Mouse (Mus musculus): ENCODE data around the gene Synrg. TPM values are rescaled to one million over a fixed set of nuclear protein-coding genes. Genes with fewer than 3 reads are reported as not detected.

Synrg gene
- total and polyA plus RNA-seq, 2 experiments: 6.5 to 9.1 TPM

GRCm38 (mm10) chr11:83933376-83933775 lies 30.9 kb upstream of the Synrg start:
- no peak for DNase-seq (ENCODE audit: extremely low read depth, low read depth, low spot score)
- peaks cover 8% of the 10 kb centered on the region; the same call in 1 of the 2 replicates for H3K4me1 ChIP-seq (ENCODE audit: control insufficient read depth, insufficient read depth, low read length)
- H3K4me3 ChIP-seq (ENCODE audit: insufficient read depth, low read depth, low read length): no peak overlapping the region
- H3K36me3 ChIP-seq (ENCODE audit: control insufficient read depth, insufficient read depth, low read length): no peaks in the 10 kb centered on the region
- no peaks in the 10 kb centered on the region for H3K27me3 ChIP-seq (ENCODE audit: control insufficient read depth, insufficient read depth, low read length)
- no peak overlapping the region for H3K27ac ChIP-seq (replicated peaks; ENCODE audit: insufficient read depth, low read depth, low read length)
- H3K79me2 ChIP-seq (ENCODE audit: control insufficient read depth, insufficient read depth, low read length): no peaks in the 10 kb centered on the region
- no peak overlapping the region for H3K9ac ChIP-seq (ENCODE audit: low read depth, low read length)
- TF ChIP-seq POLR2A (IDR thresholded peaks at IDR 0.05; ENCODE audit: extremely low read depth, insufficient read depth, low read length): no peak
- no peak for TF ChIP-seq CTCF (IDR thresholded peaks at IDR 0.05; ENCODE audit: low read depth, low read length)
- WGBS: 55% methylated on average over 4 of the region's 4 CpGs

GRCm38 (mm10) chr11:83935986-83936665 lies 28.1 kb upstream of the Synrg start:
- H3K36me3 ChIP-seq (ENCODE audit: control insufficient read depth, insufficient read depth, low read length): no peaks in the 10 kb centered on the region
- no peak overlapping the region for H3K27ac ChIP-seq (replicated peaks; ENCODE audit: insufficient read depth, low read depth, low read length)
- H3K27me3 ChIP-seq (ENCODE audit: control insufficient read depth, insufficient read depth, low read length): no peaks in the 10 kb centered on the region
- H3K4me3 ChIP-seq (ENCODE audit: insufficient read depth, low read depth, low read length): no peak overlapping the region
- TF ChIP-seq POLR2A (IDR thresholded peaks at IDR 0.05; ENCODE audit: extremely low read depth, insufficient read depth, low read length): no peak
- peak; percentile 92 for TF ChIP-seq CTCF (IDR thresholded peaks at IDR 0.05; ENCODE audit: low read depth, low read length)
- peaks cover 5% of the 10 kb centered on the region; the same call in 1 of the 2 replicates for H3K4me1 ChIP-seq (ENCODE audit: control insufficient read depth, insufficient read depth, low read length)
- H3K79me2 ChIP-seq (ENCODE audit: control insufficient read depth, insufficient read depth, low read length): no peaks in the 10 kb centered on the region
- DNase-seq (ENCODE audit: extremely low read depth, low read depth, low spot score): peak; percentile 67
- 5% methylated on average over 7 of the region's 7 CpGs for WGBS
- no peak overlapping the region for H3K9ac ChIP-seq (ENCODE audit: low read depth, low read length)

DNA sequence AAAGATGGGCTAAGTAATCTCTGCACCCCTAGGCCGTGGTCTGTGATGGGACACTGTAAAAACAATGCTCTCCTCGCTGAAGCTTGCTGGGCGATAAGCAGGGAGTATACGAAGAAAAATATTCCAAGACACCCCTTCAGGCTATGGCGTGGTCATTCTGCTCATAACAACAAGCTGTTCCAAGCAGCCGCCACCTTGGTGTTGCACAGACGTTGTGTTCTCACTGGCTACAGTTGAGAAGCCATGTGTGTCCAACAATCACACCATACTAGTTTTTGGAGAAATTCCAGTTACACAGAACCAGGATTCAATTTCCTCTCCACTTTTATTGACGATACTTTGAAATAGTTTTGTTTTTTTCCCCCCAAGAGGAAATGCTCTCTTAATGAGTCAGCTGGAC lies 25.7 kb upstream of the Synrg start:
- no peak for DNase-seq (ENCODE audit: extremely low read depth, low read depth, low spot score)
- TF ChIP-seq POLR2A (IDR thresholded peaks at IDR 0.05; ENCODE audit: extremely low read depth, insufficient read depth, low read length) (no peak), CTCF (IDR thresholded peaks at IDR 0.05; ENCODE audit: low read depth, low read length) (no peak)
- Histone ChIP-seq H3K36me3 (ENCODE audit: control insufficient read depth, insufficient read depth, low read length) (no peaks in the 10 kb centered on the region), H3K79me2 (ENCODE audit: control insufficient read depth, insufficient read depth, low read length) (no peaks in the 10 kb centered on the region), H3K27me3 (ENCODE audit: control insufficient read depth, insufficient read depth, low read length) (no peaks in the 10 kb centered on the region), H3K9ac (ENCODE audit: low read depth, low read length) (no peak overlapping the region), H3K4me1 (ENCODE audit: control insufficient read depth, insufficient read depth, low read length) (peaks cover 2% of the 10 kb centered on the region; the same call in 1 of the 2 replicates), H3K27ac (replicated peaks; ENCODE audit: insufficient read depth, low read depth, low read length) (no peak overlapping the region), H3K4me3 (ENCODE audit: insufficient read depth, low read depth, low read length) (no peak overlapping the region)
- 80% methylated on average over 8 of the region's 8 CpGs for WGBS

GRCm38 (mm10) chr11:83941950-83942840 lies 22.0 kb upstream of the Synrg start, which contains the start of gene Ddx52:
Gene Ddx52, plus strand, starts transcription at chr11:83942062.
- H3K27ac ChIP-seq (replicated peaks; ENCODE audit: insufficient read depth, low read depth, low read length): peak within 1 kb of the TSS; percentile 69
- 1% methylated on average over 49 of the region's 49 CpGs for WGBS
- peak within 1 kb of the TSS; percentile 97 for H3K4me3 ChIP-seq (ENCODE audit: insufficient read depth, low read depth, low read length)
- H3K36me3 ChIP-seq (ENCODE audit: control insufficient read depth, insufficient read depth, low read length): peaks cover 22% of the 10 kb centered on the region
- no peak for TF ChIP-seq CTCF (IDR thresholded peaks at IDR 0.05; ENCODE audit: low read depth, low read length)
- peak; percentile 46; the same call in 1 of the 2 replicates for TF ChIP-seq POLR2A (IDR thresholded peaks at IDR 0.05; ENCODE audit: extremely low read depth, insufficient read depth, low read length)
- H3K9ac ChIP-seq (ENCODE audit: low read depth, low read length): peak within 1 kb of the TSS; percentile 90
- DNase-seq (ENCODE audit: extremely low read depth, low read depth, low spot score): peak; percentile 84
- H3K79me2 ChIP-seq (ENCODE audit: control insufficient read depth, insufficient read depth, low read length): no peaks in the 10 kb centered on the region
- no peaks in the 10 kb centered on the region for H3K27me3 ChIP-seq (ENCODE audit: control insufficient read depth, insufficient read depth, low read length)
- peaks cover 2% of the 10 kb centered on the region; the same call in 1 of the 2 replicates for H3K4me1 ChIP-seq (ENCODE audit: control insufficient read depth, insufficient read depth, low read length)

DNA sequence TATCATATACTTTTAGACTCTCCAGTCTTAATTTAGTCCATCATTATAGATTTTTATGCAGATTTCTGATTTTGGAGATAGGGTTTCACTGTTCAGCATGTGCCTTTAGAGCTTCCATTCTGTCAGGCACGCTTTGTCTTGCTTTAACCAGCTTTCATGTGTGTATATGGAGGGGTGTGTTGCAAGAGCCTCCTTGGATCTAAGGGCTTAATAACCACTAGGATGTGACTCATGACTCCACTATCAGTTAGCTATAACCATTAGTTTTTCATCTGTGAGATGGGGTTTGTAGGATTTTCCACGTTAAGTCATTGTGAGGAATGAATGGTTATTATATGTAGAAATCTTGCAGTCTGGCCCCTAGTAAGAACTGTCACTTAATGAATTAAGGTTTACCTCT lies 7.4 kb upstream of the Synrg start:
- Histone ChIP-seq H3K36me3 (ENCODE audit: control insufficient read depth, insufficient read depth, low read length) (peaks cover 72% of the 10 kb centered on the region), H3K4me1 (ENCODE audit: control insufficient read depth, insufficient read depth, low read length) (no peaks in the 10 kb centered on the region), H3K9ac (ENCODE audit: low read depth, low read length) (no peak overlapping the region), H3K27me3 (ENCODE audit: control insufficient read depth, insufficient read depth, low read length) (no peaks in the 10 kb centered on the region), H3K27ac (replicated peaks; ENCODE audit: insufficient read depth, low read depth, low read length) (no peak overlapping the region), H3K4me3 (ENCODE audit: insufficient read depth, low read depth, low read length) (no peak overlapping the region), H3K79me2 (ENCODE audit: control insufficient read depth, insufficient read depth, low read length) (no peaks in the 10 kb centered on the region)
- DNase-seq (ENCODE audit: extremely low read depth, low read depth, low spot score): no peak
- 94% methylated on average over 2 of the region's 2 CpGs for WGBS
- TF ChIP-seq CTCF (IDR thresholded peaks at IDR 0.05; ENCODE audit: low read depth, low read length) (no peak), POLR2A (IDR thresholded peaks at IDR 0.05; ENCODE audit: extremely low read depth, insufficient read depth, low read length) (no peak)

Data from liver, adult 2 months (tissue).